Mouse (Mus musculus): ENCODE data around the gene Ces2e. TPM values are rescaled to one million over a fixed set of nuclear protein-coding genes. Genes with fewer than 3 reads are reported as not detected.
A peak's percentile ranks its signal among the peaks of the same experiment; 100 is the strongest.
"Not testable (repeated sequence)": the region's sequence is repeated elsewhere in the genome, so short reads cannot be mapped to it uniquely, and the experiment has no call there.

The Ces2e gene
- total RNA-seq (2021): not detected
- long read RNA-seq, experiment 1: 0 reads
- long read RNA-seq, experiment 2: 0 reads

GRCm38 (mm10) chr8:104925972-104926596 lies at the start of gene Ces2e:
Gene Ces2e, plus strand, starts transcription at chr8:104926260.
- no peak within 1 kb of the TSS for H3K4me3 ChIP-seq
- no peak for TF ChIP-seq CTCF (IDR thresholded peaks at IDR 0.05)
- H3K27ac ChIP-seq: no peak within 1 kb of the TSS
- no peak for DNase-seq (ENCODE audit: extremely low spot score in 1 of 2, low spot score in 2 of 2)
- intact Hi-C loops (cut with DNase I): no loop called here

- intact Hi-C loops (cut with DNase I); DNase-seq (ENCODE audit: extremely low spot score in 1 of 2, low spot score in 2 of 2); H3K4me3 ChIP-seq; H3K27ac ChIP-seq: not testable (repeated sequence)
These were observed 39.7 kb upstream of the Ces2e start for GRCm38 (mm10) chr8:104886223-104886926.

GRCm38 (mm10) chr8:104901746-104902145 lies 24.3 kb upstream of the Ces2e start:
- intact Hi-C loops (cut with DNase I): no loop called here
- TF ChIP-seq CTCF (IDR thresholded peaks at IDR 0.05): peak; percentile 21
- Histone ChIP-seq H3K27ac (no peak overlapping the region), H3K4me3 (no peak overlapping the region)
- no peak for DNase-seq (ENCODE audit: extremely low spot score in 1 of 2, low spot score in 2 of 2)

GRCm38 (mm10) chr8:104907111-104907510 lies 18.9 kb upstream of the Ces2e start:
- DNase-seq (ENCODE audit: extremely low spot score in 1 of 2, low spot score in 2 of 2): no peak
- intact Hi-C loops (cut with DNase I): no loop called here

GRCm38 (mm10) chr8:104909021-104909420 lies 17.0 kb upstream of the Ces2e start:
- H3K4me3 ChIP-seq; H3K27ac ChIP-seq; intact Hi-C loops (cut with DNase I); DNase-seq (ENCODE audit: extremely low spot score in 1 of 2, low spot score in 2 of 2): not testable (repeated sequence)

More at GRCm38 (mm10) chr8:104907111-104907510, 18.9 kb upstream of the Ces2e start:
- TF ChIP-seq CTCF (IDR thresholded peaks at IDR 0.05): no peak
- no peak overlapping the region for H3K4me3 ChIP-seq
- H3K27ac ChIP-seq: no peak overlapping the region

GRCm38 (mm10) chr8:104909651-104910050 lies 16.4 kb upstream of the Ces2e start:
- intact Hi-C loops (cut with DNase I): not testable (repeated sequence)

GRCm38 (mm10) chr8:104927301-104927700 lies 1.2 kb downstream of the Ces2e start:
- Histone ChIP-seq H3K27ac (no peak overlapping the region), H3K4me3 (no peak overlapping the region)
- intact Hi-C loops (cut with DNase I): no loop called here
- no peak for DNase-seq (ENCODE audit: extremely low spot score in 1 of 2, low spot score in 2 of 2)
- TF ChIP-seq CTCF (IDR thresholded peaks at IDR 0.05): no peak

More at GRCm38 (mm10) chr8:104909651-104910050, 16.4 kb upstream of the Ces2e start:
- not testable (repeated sequence) for H3K27ac ChIP-seq; DNase-seq (ENCODE audit: extremely low spot score in 1 of 2, low spot score in 2 of 2); H3K4me3 ChIP-seq

GRCm38 (mm10) chr8:104944665-104945064 lies 18.6 kb downstream of the Ces2e start:
- TF ChIP-seq CTCF (IDR thresholded peaks at IDR 0.05): peak; percentile 22
- no peak for DNase-seq (ENCODE audit: extremely low spot score in 1 of 2, low spot score in 2 of 2)
- no peak overlapping the region for H3K27ac ChIP-seq
- intact Hi-C loops (cut with DNase I): no loop called here
- no peak overlapping the region for H3K4me3 ChIP-seq

- H3K4me3 ChIP-seq: no peak within 1 kb of the TSS
These were observed 21.0 kb downstream of the Ces2e start, which contains the start of gene Ces2f for GRCm38 (mm10) chr8:104947056-104947455. Gene Ces2f, plus strand, starts transcription at chr8:104947356.

GRCm38 (mm10) chr8:104949031-104949430 lies 23.0 kb downstream of the Ces2e start:
- DNase-seq (ENCODE audit: extremely low spot score in 1 of 2, low spot score in 2 of 2): no peak
- Histone ChIP-seq H3K27ac (no peak overlapping the region), H3K4me3 (no peak overlapping the region)
- intact Hi-C loops (cut with DNase I): no loop called here
- TF ChIP-seq CTCF (IDR thresholded peaks at IDR 0.05): no peak

More at GRCm38 (mm10) chr8:104947056-104947455, 21.0 kb downstream of the Ces2e start, which contains the start of gene Ces2f:
- intact Hi-C loops (cut with DNase I): no loop called here
- H3K27ac ChIP-seq: no peak within 1 kb of the TSS
- no peak for TF ChIP-seq CTCF (IDR thresholded peaks at IDR 0.05)
- no peak for DNase-seq (ENCODE audit: extremely low spot score in 1 of 2, low spot score in 2 of 2)

- TF ChIP-seq CTCF (IDR thresholded peaks at IDR 0.05): no peak
- DNase-seq (ENCODE audit: extremely low spot score in 1 of 2, low spot score in 2 of 2): no peak
- H3K4me3 ChIP-seq: no peak within 1 kb of the TSS
- intact Hi-C loops (cut with DNase I): no loop called here
- H3K27ac ChIP-seq: no peak within 1 kb of the TSS
These were observed 35.5 kb downstream of the Ces2e start, which contains the start of gene Ces2g for GRCm38 (mm10) chr8:104961537-104961961. Gene Ces2g, plus strand, starts transcription at chr8:104961718.

GRCm38 (mm10) chr8:104962229-104962901 lies 36.3 kb downstream of the Ces2e start:
- TF ChIP-seq CTCF (IDR thresholded peaks at IDR 0.05): no peak
- DNase-seq (ENCODE audit: extremely low spot score in 1 of 2, low spot score in 2 of 2): no peak
- Histone ChIP-seq H3K4me3 (no peak overlapping the region), H3K27ac (no peak overlapping the region)
- intact Hi-C loops (cut with DNase I): no loop called here

Data from left cerebral cortex, adult 2 months (tissue).